Mouse (Mus musculus): Measurements from ENCODE around the gene Trappc2l.

Trappc2l gene

DNA sequence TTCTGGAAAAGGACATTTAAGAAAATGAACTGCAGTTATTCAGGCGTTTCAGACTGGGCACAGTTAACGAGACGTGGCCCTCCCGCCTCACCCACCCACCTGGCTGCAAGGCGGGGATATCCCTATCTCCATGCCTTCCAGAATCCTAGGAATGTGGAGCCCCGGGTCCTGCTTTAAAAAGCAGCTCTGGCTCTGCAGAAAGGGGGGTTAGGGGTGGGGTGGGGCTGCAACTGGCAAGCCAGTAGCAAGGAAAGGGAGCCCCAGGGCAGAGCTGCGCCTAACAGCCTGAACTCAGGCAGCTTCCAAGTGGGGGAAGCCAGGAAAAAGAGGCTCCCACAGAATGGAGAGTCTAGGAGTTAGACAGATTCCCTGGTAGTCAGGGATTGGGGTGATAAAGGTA, 32.2 kb upstream of the Trappc2l start:
- WGBS = 55% methylated on average over 7 of the region's 7 CpGs

DNA sequence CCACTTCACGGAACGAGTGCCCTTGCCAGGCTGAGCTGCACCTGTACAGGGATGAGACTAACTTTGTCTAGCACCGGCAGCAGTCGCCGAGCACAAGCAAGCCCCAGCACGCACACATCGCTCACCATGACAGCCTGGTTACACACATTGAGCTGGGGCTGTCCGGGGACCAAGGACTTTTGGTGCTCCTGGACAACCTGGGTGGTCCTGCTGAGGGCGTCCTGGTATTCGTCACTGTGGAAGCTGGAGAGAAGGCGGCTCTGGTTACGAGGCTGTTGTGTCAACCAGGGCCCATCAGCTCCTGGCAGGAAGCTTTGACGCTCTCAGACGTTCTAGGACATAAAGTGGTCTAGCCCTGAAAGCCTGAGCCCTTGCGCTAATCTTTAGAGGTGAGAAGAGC, 30.5 kb upstream of the Trappc2l start:
- 90% methylated on average over 13 of the region's 15 CpGs for WGBS

DNA sequence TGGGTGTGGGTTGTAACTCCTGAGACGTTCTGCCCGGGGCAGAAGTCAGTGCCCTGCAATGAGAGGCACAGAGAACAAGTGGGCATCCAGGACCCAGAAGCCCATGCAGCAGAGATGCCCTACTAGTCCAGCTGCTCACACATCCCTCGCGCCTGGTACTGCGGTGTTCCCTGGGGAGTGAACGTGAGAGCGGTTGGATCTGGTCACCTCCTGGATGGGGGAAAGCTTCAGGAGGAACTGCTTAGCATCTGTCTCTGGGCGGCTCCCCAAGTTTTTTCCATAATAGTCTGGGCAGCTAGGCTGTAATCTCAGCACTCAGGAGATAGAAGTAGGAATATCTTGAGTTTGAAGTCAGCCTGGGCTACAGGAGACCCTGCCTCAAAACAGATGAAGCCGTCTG, 26.5 kb upstream of the Trappc2l start:
- WGBS = 73% methylated on average over 9 of the region's 9 CpGs

DNA sequence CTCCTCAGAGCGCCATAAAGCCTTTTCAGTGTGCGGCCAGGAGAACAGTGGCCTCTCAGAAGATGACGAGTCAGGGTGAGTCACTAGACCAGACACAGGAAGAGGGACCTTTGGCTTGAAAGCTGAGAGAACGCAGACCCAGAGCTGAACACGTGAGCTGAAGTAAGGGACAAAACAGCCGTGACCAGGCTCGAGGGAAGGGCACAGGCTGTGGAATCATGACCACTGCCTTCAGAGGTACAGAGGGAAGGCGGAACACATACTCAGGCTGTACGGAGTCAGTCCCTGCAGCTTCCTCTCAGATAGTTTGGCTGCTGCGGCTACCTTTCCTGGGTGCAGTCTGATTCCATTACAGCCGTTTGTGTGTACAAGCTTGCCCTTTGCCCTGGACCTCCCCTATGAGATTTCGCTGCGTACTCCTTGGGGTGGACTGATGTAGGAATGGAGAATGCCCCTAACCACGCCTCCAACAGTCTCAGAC, 26.0 kb upstream of the Trappc2l start:
- WGBS = 85% methylated on average over 14 of the region's 14 CpGs

DNA sequence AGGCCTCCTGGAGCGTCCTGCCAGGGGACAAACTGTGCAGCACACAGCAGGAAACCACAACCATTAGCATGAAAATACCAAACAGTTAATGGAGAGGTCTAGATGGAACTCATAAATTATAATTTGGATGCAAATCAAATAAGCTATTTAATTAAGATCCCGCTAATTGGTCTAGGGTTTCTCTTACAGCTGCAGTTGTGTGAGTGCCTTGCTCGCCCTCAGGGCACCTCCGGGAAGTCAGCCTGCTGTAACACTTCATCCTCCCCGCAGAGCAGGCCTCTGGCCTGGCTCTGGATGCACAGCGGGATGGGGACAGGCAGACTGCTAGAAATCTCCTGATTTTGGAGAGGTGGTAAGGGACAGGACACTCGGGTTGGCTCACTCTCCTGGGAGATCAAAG, 25.3 kb upstream of the Trappc2l start:
- 75% methylated on average over 7 of the region's 7 CpGs for WGBS

DNA sequence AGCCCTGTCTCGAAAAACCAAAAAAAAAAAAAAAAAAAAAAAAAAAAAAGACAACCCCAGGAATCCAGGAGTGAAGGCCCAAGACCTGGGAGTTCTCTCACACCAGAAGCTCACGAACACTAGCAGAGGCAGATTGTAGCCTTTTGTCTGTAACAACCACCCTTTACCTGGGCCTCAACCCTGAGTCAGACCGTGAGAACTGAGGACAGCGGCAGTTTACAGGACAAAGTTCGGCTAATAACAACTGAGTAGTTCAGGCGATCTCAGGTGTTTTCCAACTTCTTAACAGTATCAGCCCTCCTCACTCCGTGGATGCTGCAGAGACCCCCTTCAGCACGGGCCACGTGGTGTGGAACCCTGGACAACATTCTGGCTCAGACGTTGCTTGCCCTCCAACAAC, 24.7 kb upstream of the Trappc2l start:
- 87% methylated on average over 10 of the region's 10 CpGs for WGBS

DNA sequence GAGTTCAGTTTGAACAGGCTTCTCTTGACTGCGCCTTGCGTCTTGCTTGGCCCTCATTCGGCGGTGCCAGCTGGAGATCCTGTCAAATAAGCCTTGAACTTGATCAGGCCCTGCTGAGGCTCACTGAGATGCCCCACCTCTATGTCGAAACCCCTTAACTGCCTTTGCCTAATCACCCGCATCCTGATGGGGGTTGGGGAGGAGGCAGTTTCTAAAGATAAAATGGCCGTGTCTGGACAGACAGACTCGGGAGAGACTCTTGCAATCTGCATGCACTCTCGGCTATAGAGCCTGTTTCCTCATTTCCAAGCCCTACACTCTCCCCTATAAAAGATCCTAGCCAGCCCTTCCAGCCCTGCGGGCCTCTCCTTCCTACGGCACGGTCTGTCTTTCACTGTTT, 18.2 kb upstream of the Trappc2l start:
- WGBS = 85% methylated on average over 12 of the region's 12 CpGs

DNA sequence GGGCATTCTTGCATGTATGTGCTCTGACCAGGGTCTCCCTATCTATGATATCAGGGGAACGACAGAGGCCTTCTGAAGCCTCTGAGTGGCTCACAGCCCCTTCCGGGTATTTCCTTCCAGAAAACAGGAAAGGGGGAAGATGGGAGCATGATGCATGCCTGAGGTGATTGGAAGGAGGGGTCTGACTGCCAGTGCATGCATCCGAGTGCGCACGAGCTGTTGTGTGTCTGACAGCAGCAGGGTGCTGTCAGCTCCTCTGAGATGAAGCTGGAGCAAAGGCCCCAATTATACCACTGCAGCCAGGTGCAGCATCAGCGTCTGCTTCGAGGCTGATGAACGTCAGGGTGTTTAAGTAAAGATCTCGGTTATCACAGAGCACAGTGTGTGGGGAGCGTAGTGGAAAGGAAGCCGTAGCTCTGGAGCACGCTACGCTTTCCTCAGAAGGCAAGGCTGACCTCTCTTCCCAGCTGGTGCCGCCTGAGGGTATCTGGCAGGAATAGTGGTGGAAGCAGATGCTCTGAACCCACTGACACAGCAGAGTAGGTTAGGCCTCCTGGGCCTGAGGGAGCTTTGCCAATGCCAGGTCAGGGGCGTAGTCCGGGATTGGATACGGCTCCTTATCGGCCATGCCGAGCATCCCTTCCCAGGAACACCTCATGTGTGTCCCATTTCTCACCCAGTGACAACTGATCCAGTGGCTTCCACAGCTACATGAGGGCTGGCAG, 17.5 kb upstream of the Trappc2l start:
- WGBS = 87% methylated on average over 19 of the region's 19 CpGs

DNA sequence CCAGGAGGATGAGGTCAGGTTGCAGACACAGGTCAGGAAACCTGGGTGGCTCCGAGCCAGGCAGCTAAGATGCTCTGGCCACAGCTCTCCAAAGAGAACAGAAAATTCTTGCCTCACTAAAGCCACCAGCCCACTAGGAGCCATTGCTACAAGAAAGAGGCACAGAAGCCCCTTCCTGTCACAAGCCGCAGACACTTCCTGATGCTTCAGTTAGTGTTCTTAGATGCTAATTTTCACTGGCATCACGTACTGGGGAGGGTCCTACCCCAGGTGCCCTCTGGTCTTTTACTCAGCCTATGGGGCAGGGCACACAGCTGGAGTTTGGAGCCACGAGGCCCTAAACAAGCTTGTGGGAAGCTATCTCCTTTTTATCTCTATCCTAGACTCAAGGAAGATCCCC, 15.4 kb upstream of the Trappc2l start:
- 69% methylated on average over 4 of the region's 4 CpGs for WGBS

DNA sequence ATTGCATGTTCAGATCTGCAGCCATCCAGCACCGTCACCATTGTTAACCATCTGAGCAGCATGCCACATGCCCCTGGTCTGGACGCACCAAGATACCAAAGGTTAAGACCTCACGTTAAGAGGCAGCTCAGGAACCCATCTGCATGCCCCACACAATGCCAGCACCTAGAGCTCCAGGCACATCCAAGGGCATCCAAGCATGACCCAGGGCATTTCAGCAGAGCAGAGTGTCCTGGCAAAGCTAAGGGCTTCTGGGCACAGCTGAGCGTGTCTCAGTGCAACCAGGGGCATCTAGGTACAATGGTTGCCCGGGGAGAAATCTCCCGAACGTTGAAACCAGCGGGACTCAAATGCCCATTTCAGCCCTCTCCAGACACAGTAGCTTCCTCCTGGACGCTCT, 10.8 kb upstream of the Trappc2l start:
- 89% methylated on average over 9 of the region's 9 CpGs for WGBS

DNA sequence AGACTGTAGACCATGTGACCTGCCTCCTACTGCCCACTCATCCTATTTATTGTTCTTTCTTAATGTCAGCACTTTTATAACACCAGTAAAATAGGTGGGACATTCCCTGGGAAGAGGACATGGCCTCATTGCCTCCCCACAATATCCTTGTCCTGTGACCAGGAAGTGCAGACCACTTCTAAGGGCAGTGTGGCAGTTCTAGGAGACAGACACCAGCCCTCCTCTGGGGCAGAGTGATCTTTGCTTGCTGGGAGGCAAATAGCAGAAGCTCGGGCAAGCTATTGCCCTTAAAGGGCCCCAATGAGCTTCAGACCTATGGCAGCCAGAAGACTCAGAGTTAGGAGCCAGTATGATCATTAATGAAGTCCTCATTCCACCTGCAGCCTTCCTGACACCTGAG, 6.8 kb upstream of the Trappc2l start:
- WGBS = 75% methylated on average over 1 of the region's 1 CpGs

DNA sequence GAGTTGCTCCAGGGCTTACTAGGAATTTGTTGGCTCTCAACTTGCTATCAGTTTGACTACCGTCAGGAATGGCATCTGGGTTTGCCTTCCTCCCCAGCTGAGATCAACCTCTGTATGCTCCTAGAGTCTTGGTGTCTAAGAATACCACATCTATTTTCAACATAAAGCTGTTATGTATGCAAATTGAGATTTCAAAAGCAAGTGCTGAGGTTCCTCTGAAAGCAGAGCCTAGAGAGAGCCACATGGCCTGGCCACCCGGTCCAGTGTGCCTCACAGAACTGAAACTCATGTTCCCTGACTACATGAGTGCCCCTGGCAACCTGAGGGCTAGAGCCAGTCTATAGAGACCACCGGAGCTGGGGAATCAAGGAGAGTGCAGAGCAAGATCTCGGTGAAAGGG, 6.1 kb upstream of the Trappc2l start:
- WGBS = 41% methylated on average over 4 of the region's 4 CpGs

DNA sequence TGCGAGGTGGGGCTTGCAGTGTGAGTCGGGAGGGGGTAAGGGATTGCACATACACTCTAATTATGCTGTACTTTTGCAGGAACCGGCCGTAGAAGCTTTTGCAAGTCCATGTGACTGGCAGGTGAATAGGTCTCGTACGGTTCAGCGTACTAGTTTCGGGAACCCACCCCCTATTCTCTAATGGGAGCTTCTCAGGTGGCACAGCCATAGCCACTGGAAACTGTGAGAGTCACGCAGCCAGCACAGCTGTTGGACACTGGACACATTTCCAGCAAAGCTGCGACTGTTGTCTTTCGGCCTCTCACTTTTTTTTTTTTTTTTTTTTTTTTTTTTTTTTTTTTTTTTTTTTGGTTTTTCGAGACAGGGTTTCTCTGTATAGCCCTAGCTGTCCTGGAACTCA, 4.6 kb upstream of the Trappc2l start:
- 72% methylated on average over 11 of the region's 12 CpGs for WGBS

DNA sequence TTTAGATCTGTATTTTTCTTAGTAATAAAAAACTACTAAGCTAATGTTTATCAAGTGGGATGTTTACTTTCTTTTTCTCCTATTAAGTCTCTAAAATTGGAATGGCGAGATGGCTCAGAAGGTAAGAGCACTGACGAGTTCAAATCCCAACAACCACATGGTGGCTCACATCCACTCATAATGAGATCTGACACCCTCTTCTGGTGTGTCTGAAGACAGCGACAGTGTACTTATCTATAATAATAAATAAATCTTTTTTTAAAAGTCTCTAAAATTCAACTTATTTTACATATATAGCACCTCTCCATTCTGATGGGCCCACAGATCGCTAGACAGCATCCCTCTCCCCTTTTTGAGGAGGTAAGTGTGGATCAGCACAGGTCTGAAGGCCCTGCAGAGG, 1.2 kb upstream of the Trappc2l start:
- WGBS = 47% methylated on average over 4 of the region's 4 CpGs

DNA sequence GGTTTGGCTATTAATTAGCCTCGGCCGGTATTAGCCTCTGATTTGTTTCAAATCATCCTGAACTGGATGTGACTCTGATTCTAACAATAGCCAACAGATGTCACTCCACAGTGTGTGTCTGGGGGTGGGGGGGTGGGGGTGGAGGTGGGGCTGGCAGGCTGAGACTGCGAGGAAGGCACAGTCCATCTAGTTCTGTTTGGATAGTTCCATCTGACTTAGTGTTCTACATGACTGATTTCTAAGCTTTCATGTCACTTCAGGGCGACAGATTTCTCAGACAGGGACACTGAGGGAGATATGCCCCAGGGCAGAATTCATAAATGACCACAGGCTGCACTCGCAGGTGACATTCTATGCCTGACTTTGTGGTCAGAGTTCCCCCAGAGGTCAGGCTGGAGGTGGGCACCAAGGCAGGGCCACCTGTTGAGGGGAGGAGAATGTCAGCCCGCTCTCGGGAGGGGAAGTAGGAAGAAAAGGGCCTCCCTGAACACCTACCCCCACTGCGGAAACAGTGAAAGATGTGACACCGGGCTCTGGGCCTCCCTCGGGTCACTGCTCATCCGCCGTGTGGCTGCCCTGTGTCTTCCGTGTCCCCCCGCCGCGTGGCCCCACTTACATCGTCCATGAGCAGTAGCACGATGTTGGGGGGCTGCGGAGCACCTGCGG, 695 bp upstream of the Trappc2l start:
- 3% methylated on average over 20 of the region's 20 CpGs for WGBS

DNA sequence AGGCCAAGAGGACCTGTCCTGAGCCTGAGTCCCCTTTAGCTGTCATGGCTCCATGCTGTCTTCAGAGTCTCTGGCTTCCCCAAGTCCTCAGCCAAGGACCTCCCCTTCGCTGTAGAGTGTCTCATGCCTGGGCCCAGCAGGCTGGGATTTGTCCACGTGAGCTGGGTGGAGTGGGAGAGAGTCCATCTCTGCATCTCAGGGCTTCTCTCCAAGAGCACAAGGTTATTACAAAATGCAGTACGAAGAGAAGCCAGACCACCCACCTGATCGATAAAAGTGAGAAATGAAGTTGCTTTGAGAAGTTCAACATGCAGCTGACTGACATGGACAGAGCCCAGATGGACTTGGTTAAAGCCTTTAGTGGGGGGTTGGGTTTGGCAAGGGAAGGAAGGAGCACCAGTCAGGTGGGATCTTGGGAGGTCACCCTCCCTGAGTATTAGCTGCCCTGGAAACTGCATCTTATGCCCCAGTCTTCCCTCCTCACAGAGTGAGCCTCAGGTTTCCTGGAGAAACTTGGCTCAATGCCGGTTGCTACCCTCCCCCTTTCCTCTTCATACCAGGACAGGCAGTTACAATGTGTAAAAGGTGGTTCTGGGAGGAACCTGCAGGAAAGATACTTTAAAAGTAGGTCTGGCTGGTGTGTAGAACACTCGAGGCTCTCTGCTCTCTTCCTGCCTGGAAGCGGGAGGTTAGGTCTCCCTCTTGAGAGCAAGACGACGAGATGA, 4.9 kb downstream of the Trappc2l start:
- WGBS = 71% methylated on average over 9 of the region's 9 CpGs

DNA sequence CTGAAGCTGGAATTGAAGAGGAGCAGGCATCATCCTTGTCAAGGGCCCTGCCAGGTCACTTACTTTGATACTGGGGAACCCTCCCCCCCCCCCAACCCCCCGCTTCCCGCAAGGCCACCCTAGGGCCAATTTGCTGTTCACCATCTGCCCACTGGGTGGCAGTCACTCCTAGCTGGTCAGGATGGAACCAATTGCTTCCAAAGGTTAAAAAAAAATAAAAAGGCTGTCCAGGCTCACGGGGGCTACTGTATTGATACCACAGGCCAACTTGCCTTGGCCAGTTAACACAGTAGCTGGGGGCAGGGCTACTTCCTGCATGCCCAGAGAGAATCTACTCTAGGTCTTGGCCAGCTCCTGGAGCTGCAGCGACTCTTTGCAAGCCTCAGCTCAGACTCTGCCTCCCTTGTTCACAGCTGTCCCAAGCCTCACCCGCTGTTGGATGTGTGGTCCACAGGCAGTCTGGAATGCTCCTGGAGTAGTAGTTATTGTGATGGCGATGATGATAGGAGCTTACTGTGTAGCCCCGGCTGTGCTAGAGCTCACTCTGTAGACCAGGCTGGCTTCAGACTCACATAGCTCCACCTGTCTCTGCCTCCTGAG, 6.6 kb downstream of the Trappc2l start:
- 33% methylated on average over 5 of the region's 7 CpGs for WGBS

DNA sequence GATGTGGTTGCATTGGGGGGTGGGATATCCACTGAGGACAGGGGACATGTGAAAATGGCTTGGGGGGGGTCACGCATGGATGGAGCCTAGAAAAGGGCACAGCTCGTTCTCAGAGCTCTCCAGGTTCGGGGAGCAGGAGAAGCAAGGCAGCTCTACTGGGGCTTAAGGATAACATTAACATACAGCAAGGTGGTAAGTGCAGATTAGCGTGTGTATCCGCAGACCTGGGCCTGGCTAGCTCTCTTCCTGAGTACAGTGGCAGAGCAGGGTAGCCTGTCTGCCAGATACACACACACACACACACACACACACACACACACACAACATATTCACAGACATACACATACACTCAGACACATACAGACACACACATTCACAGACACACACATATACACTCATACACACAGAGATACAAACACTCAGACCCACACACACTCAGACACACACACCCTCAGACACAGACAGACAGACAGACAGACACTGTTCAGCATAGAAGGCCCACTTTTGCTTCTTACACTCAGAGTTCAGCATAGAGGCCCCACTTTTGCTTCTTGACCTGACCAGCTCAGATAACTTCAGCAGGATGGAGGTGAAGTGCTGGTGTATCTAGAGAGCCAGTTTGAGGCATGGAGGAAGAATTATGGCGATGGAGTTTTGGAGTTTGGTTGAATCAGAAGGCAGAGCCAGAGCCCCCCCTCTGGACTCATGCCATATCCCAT, 7.4 kb downstream of the Trappc2l start:
- 84% methylated on average over 6 of the region's 6 CpGs for WGBS

DNA sequence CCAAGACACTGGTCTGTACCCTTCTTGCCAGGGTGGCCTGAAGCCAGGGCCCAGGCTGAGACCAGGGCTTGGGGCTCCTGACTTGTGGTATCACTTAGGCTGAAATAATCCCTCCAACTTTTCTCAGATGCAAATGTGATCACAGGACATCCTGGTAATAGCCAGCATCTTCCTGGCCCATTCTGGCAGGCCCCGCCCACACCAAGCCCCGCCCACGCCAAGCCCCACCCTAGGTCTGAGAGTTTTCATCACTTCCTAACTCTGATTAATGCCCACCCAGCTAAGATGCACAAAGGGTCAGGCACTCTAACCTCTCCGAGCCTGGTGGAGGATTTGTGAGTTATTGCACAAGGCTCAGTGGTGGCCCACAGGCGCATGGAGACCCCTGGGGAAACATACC, 9.0 kb downstream of the Trappc2l start:
- 46% methylated on average over 5 of the region's 5 CpGs for WGBS

DNA sequence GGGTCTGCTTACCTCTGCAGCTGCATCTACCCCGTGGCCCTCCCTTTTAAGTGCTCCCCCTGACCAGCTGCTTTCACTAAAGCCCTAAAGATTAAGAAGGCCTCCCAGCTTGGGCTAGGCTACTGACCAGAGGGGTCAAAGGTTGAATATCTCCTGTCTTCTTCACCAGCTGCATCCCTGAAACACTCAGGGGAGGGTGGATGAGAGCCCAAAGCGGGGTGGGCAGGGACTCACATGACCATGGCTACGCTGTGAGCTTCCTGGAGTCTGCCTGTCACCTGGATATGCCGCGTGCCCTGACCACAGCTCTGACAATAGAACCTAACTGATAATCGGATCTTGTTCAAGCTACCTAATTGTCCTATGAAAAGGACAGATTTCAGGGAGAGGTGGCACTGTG, 11.3 kb downstream of the Trappc2l start, which contains the start of gene Pabpn1l:
TSS of gene Pabpn1l (minus strand) at position 13 of the 400 bp plus-strand sequence.
- WGBS = 89% methylated on average over 6 of the region's 6 CpGs

DNA sequence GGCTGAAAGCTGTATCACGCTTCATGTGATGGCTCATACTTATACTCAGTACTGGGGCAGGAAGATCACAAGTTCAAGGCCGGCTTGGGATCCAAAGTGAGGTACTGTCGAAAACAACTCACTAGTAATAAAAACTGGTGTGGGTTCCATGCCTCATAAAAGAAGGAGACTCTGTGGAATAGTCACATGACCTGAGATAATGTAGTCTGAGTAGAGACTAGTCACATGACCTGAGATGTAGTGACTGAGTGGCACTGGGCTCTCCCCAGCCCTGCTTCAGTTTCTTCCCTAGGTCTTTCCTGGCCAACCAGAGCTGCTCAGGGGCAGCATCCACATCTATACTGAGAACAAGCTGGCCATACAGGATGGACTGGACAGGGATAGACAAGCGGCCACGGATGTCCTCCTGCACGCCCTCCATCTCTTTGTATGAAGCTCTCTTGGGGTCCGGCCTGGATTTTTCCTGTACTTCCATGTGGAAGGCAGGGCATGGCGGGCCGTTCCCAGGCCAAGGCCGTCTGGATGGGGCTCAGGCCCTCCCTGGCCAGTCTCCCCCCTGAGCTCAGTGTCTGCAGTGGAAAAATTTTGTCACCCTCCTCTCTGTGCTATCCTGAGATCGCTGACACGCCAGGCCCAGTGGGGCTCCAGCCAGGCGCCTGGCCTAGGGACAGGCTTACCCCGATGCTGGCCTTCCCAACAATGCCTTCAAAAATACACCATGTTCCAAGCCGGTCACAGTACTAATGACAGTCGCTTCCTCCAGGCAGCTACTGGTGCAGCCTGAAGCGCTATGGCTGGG, 12.6 kb downstream of the Trappc2l start:
- WGBS = 91% methylated on average over 17 of the region's 17 CpGs
